Mouse (Mus musculus) adipocyte (in vitro differentiated cells): ENCODE measurements around the gene Mrpl45.
A peak's percentile ranks its signal among the peaks of the same experiment; 100 is the strongest.

Experiments used
- DNase-seq: peaks from one replicate; pipeline ENCODE4 v3.0.0-alpha.2; 2016; ENCODE audit warnings: low spot score

Gene Mrpl45

GRCm38 (mm10) chr11:97333044-97333443, 17.5 kb downstream of the Mrpl45 start:
- DNase-seq, result no peak

GRCm38 (mm10) chr11:97333896-97334295, 18.4 kb downstream of the Mrpl45 start:
- no peak for DNase-seq

- no peak for DNase-seq
Measured at GRCm38 (mm10) chr11:97334400-97334799, 18.9 kb downstream of the Mrpl45 start.

GRCm38 (mm10) chr11:97336238-97336637, 20.7 kb downstream of the Mrpl45 start:
- no peak for DNase-seq

GRCm38 (mm10) chr11:97336751-97337345, 21.3 kb downstream of the Mrpl45 start:
- DNase-seq, result no peak

GRCm38 (mm10) chr11:97337363-97337762, 21.8 kb downstream of the Mrpl45 start:
- no peak for DNase-seq

GRCm38 (mm10) chr11:97338302-97338976, 22.9 kb downstream of the Mrpl45 start:
- DNase-seq, result no peak

GRCm38 (mm10) chr11:97338977-97339315, 23.4 kb downstream of the Mrpl45 start:
- peak; percentile 82 for DNase-seq

- DNase-seq, result no peak
Measured at GRCm38 (mm10) chr11:97343175-97343574, 27.7 kb downstream of the Mrpl45 start.

- DNase-seq, result peak; percentile 56
Measured at GRCm38 (mm10) chr11:97343619-97344018, 28.1 kb downstream of the Mrpl45 start.

GRCm38 (mm10) chr11:97345446-97345845, 29.9 kb downstream of the Mrpl45 start:
- no peak for DNase-seq

GRCm38 (mm10) chr11:97346383-97346782, 30.9 kb downstream of the Mrpl45 start:
- DNase-seq, result no peak

- DNase-seq, result no peak
Measured at GRCm38 (mm10) chr11:97347291-97347690, 31.8 kb downstream of the Mrpl45 start.

GRCm38 (mm10) chr11:97350035-97350434, 34.5 kb downstream of the Mrpl45 start:
- peak; percentile 83 for DNase-seq

GRCm38 (mm10) chr11:97352027-97352684, 36.6 kb downstream of the Mrpl45 start, which contains the start of gene Gpr179:
Gpr179 (minus strand) TSS chr11:97352077.
- DNase-seq, result peak; percentile 46

GRCm38 (mm10) chr11:97352935-97353597, 37.5 kb downstream of the Mrpl45 start:
- DNase-seq, result no peak

GRCm38 (mm10) chr11:97354646-97355045, 39.1 kb downstream of the Mrpl45 start:
- no peak for DNase-seq

GRCm38 (mm10) chr11:97355247-97355646, 39.7 kb downstream of the Mrpl45 start:
- DNase-seq, result no peak

- peak; percentile 92 for DNase-seq
Measured at GRCm38 (mm10) chr11:97357663-97358062, 42.1 kb downstream of the Mrpl45 start.

- DNase-seq, result peak; percentile 91
Measured at GRCm38 (mm10) chr11:97361948-97362648, 46.6 kb downstream of the Mrpl45 start, which contains the start of gene Socs7. Socs7 (plus strand) TSS chr11:97362551.

- no peak for DNase-seq
Measured at GRCm38 (mm10) chr11:97362649-97362942, 47.1 kb downstream of the Mrpl45 start.

- peak; percentile 58 for DNase-seq
Measured at GRCm38 (mm10) chr11:97362943-97363643, 47.6 kb downstream of the Mrpl45 start.
